Mouse (Mus musculus) hindbrain, postnatal 0 days (tissue): ENCODE measurements around the gene Brap. TPM values are rescaled to one million over a fixed set of nuclear protein-coding genes. Genes with fewer than 3 reads are reported as not detected.
"Not testable (repeated sequence)": the region's sequence is repeated elsewhere in the genome, so short reads cannot be mapped to it uniquely, and the experiment has no call there.

Experiments
- ATAC-seq: fragments of 200-750 bp; cut with Nextera tagmentation; 2 replicates; pipeline ENCODE4 v1.8.0; 2017; ENCODE audit warnings: mild to moderate bottlenecking, moderate TSS enrichment, moderate library complexity
- DNase-seq: peaks from one replicate; pipeline ENCODE4 v3.0.0-alpha.2; 2015; ENCODE audit warnings: low spot score
- H3K27ac ChIP-seq: fragments of 300-500 bp; sonication (generic); 2 replicates; pipeline ENCODE4 v1.5.1; 2014; ENCODE audit warnings: mild to moderate bottlenecking
- H3K27me3 ChIP-seq: fragments of 300-500 bp; sonication (generic); 2 replicates; pipeline ENCODE4 v1.6.1; 2014; ENCODE audit warnings: low read length, mixed read lengths; ENCODE audit not compliant: insufficient read depth
- H3K36me3 ChIP-seq: fragments of 300-500 bp; sonication (generic); 2 replicates; pipeline ENCODE4 v1.6.1; 2014; ENCODE audit warnings: low read length, mixed read lengths; ENCODE audit not compliant: insufficient read depth
- H3K4me1 ChIP-seq: fragments of 300-500 bp; sonication (generic); 2 replicates; pipeline ENCODE4 v1.6.1; 2014; ENCODE audit warnings: antibody characterized with exemption, low read length, mixed read lengths; ENCODE audit not compliant: insufficient read depth
- H3K4me2 ChIP-seq: fragments of 300-500 bp; sonication (generic); 2 replicates; pipeline ENCODE4 v1.6.1; 2014; ENCODE audit warnings: low read depth, mild to moderate bottlenecking, low read length, moderate library complexity, mixed read lengths
- H3K4me3 ChIP-seq: fragments of 300-500 bp; sonication (generic); 2 replicates; pipeline ENCODE4 v1.5.1; 2014; ENCODE audit warnings: low read length
- H3K9ac ChIP-seq: fragments of 300-500 bp; sonication (generic); replicated peaks from 2 replicates; pipeline ENCODE4 v1.6.1; 2014; ENCODE audit warnings: mild to moderate bottlenecking, low read length, moderate library complexity, mixed read lengths
- H3K9me3 ChIP-seq: fragments of 300-500 bp; sonication (generic); 2 replicates; pipeline ENCODE4 v1.6.1; 2016; ENCODE audit warnings: low read length, mixed read lengths
- CTCF ChIP-seq: IDR thresholded peaks from 2 replicates; pipeline ENCODE4 v1.5.1; 2016; ENCODE audit warnings: antibody characterized with exemption, control low read depth, low read depth
- WGBS: fragments of 180-500 bp; shearing (Covaris S2); extraction: QIAGEN DNeasy Blood & Tissue Kit; methylation state at CpG from one replicate; pipeline ENCODE4 v1.1.7; 2014; 5-methylcytosine and 5-hydroxymethylcytosine counted together
- polyA plus RNA-seq: library from polyadenylated mRNA; unstranded; fragments of >200 nt; fragmentation: Nextera tagmentation; extraction: Ambion mirVana; gene quantifications from 2 replicates; pipeline ENCODE4 v1.2.1, GENCODE M21; 2015
- total RNA-seq: library from RNA; depleted of rRNA; stranded (reverse); fragments of >200 nt; gene quantifications from 2 replicates; pipeline ENCODE4 v1.2.3, GENCODE M21; 2014

The Brap gene
- total and polyA plus RNA-seq, 2 experiments from 2014 or later, result 41.7 to 44.0 TPM

- DNase-seq (peak; percentile 71), ATAC-seq (no peak)
- 6% methylated on average over 1 of the region's 1 CpGs for WGBS
- H3K9me3 ChIP-seq, result no peaks in the 10 kb centered on the region
- no peak overlapping the region for H3K9ac ChIP-seq
- no peak overlapping the region for H3K4me2 ChIP-seq
- H3K36me3 ChIP-seq, result no peaks in the 10 kb centered on the region
- H3K27me3 ChIP-seq, result no peaks in the 10 kb centered on the region
- no peak overlapping the region for H3K27ac ChIP-seq
- TF ChIP-seq CTCF, result peak; percentile 86
- H3K4me3 ChIP-seq, result no peak overlapping the region
- no peaks in the 10 kb centered on the region for H3K4me1 ChIP-seq
Observed at GRCm38 (mm10) chr5:121627871-121628270, 32.5 kb upstream of the Brap start.

- H3K36me3 ChIP-seq, DNase-seq, H3K9ac ChIP-seq, H3K4me3 ChIP-seq, H3K27me3 ChIP-seq, H3K4me2 ChIP-seq, H3K27ac ChIP-seq, H3K9me3 ChIP-seq, H3K4me1 ChIP-seq, ATAC-seq: not testable (repeated sequence)
- WGBS, result 64% methylated on average over 9 of the region's 9 CpGs
- peak; percentile 20; the same call in 1 of the 2 replicates for TF ChIP-seq CTCF
Observed at GRCm38 (mm10) chr5:121631106-121631647, 29.2 kb upstream of the Brap start.

- no peak for TF ChIP-seq CTCF
- no peaks in the 10 kb centered on the region for H3K27me3 ChIP-seq
- H3K4me3 ChIP-seq, result no peak overlapping the region
- WGBS, result 44% methylated on average over 3 of the region's 3 CpGs
- ATAC-seq, result no peak
- H3K9me3 ChIP-seq, result no peaks in the 10 kb centered on the region
- no peak overlapping the region for H3K4me2 ChIP-seq
- no peaks in the 10 kb centered on the region for H3K36me3 ChIP-seq
- no peak overlapping the region for H3K9ac ChIP-seq
- H3K4me1 ChIP-seq, result no peaks in the 10 kb centered on the region
- DNase-seq, result no peak
- H3K27ac ChIP-seq, result no peak overlapping the region
Observed at GRCm38 (mm10) chr5:121632804-121633203, 27.6 kb upstream of the Brap start.

GRCm38 (mm10) chr5:121634668-121635067, 25.7 kb upstream of the Brap start:
- Histone ChIP-seq H3K4me1 (no peaks in the 10 kb centered on the region), H3K4me3 (no peak overlapping the region), H3K27me3 (no peaks in the 10 kb centered on the region), H3K36me3 (no peaks in the 10 kb centered on the region), H3K9ac (no peak overlapping the region), H3K9me3 (no peaks in the 10 kb centered on the region), H3K27ac (no peak overlapping the region), H3K4me2 (no peak overlapping the region)
- TF ChIP-seq CTCF, result no peak
- DNase-seq (no peak), ATAC-seq (no peak)
- 91% methylated on average over 5 of the region's 5 CpGs for WGBS

GRCm38 (mm10) chr5:121637296-121637695, 23.1 kb upstream of the Brap start:
- DNase-seq (no peak), ATAC-seq (no peak)
- Histone ChIP-seq H3K9me3 (no peaks in the 10 kb centered on the region), H3K9ac (no peak overlapping the region), H3K36me3 (no peaks in the 10 kb centered on the region), H3K4me1 (no peaks in the 10 kb centered on the region), H3K4me2 (no peak overlapping the region), H3K27me3 (no peaks in the 10 kb centered on the region), H3K4me3 (no peak overlapping the region), H3K27ac (no peak overlapping the region)
- no peak for TF ChIP-seq CTCF
- WGBS, result 87% methylated on average over 6 of the region's 6 CpGs

GRCm38 (mm10) chr5:121639601-121640000, 20.8 kb upstream of the Brap start:
- Histone ChIP-seq H3K27me3 (no peaks in the 10 kb centered on the region), H3K9ac (no peak overlapping the region), H3K9me3 (no peaks in the 10 kb centered on the region), H3K36me3 (no peaks in the 10 kb centered on the region), H3K27ac (no peak overlapping the region), H3K4me1 (no peaks in the 10 kb centered on the region), H3K4me2 (no peak overlapping the region), H3K4me3 (no peak overlapping the region)
- ATAC-seq (no peak), DNase-seq (no peak)
- no peak for TF ChIP-seq CTCF
- WGBS, result 94% methylated on average over 9 of the region's 9 CpGs

- Histone ChIP-seq H3K9me3 (no peaks in the 10 kb centered on the region), H3K27me3 (no peaks in the 10 kb centered on the region), H3K4me3 (no peak overlapping the region), H3K27ac (no peak overlapping the region), H3K4me2 (no peak overlapping the region), H3K9ac (no peak overlapping the region), H3K36me3 (no peaks in the 10 kb centered on the region), H3K4me1 (no peaks in the 10 kb centered on the region)
- TF ChIP-seq CTCF, result no peak
- DNase-seq (no peak), ATAC-seq (no peak)
- 79% methylated on average over 7 of the region's 7 CpGs for WGBS
Observed at GRCm38 (mm10) chr5:121649134-121649533, 11.2 kb upstream of the Brap start.
